Mouse (Mus musculus): ENCODE results near the gene Gmpr2.

Gene Gmpr2

DNA sequence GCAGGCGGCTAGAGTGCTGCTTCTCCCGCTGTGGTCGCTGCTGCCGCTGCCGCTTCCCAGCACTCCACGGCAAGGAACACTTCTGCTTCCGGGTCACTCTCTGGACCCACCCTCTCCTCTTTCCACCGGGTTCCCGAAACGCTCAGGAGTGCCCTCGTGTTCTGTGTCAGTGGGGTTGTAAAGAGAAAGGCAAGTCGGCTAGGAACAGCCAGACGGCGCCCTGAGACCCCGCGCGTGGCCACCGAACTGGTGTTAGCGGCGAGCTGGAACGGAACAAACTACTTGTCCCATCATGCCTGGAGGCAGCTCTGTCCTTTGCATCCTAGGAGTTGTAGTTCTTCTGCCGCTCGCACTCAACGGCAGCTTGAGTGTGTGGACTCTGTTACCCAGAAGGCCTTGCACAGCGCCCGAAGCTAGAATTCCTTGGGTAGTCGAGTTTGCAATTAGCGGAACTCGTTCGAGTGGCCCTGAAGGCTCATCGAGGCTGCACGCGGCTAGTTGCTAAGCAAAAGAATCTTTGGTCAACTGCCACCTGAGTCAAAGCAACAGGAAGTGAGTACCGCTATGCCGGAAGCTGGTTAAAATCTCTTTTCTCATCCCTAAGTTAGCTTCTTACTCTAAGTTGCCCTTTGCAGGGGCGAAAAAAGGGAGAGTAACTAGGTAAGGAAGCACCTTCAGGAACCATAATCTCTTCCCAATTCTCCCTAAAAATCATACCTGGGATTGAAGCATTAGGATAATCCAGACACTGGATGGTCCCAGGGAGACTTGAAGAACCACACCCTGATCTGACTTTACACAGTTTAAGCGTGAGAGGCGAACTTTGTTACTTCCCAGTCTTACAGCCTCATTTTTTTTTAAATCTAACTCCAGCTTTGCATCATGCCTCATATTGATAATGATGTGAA, at the start of gene Gmpr2, which contains the start of gene Nedd8:
Gene Gmpr2 (plus strand): TSS at position 109 of the 908 bp plus-strand sequence.
Gene Nedd8 (minus strand): TSS at position 292 of the 908 bp plus-strand sequence.
- DNase-seq (ENCODE audit: low read depth, low spot score), result peak; percentile 99

- no peak for DNase-seq (ENCODE audit: low read depth, low spot score)
These were observed 43.5 kb upstream of the Gmpr2 start for GRCm38 (mm10) chr14:55628077-55628827.

- DNase-seq (ENCODE audit: low read depth, low spot score), result peak; percentile 78
These were observed 42.4 kb upstream of the Gmpr2 start for GRCm38 (mm10) chr14:55629312-55629711.

DNA sequence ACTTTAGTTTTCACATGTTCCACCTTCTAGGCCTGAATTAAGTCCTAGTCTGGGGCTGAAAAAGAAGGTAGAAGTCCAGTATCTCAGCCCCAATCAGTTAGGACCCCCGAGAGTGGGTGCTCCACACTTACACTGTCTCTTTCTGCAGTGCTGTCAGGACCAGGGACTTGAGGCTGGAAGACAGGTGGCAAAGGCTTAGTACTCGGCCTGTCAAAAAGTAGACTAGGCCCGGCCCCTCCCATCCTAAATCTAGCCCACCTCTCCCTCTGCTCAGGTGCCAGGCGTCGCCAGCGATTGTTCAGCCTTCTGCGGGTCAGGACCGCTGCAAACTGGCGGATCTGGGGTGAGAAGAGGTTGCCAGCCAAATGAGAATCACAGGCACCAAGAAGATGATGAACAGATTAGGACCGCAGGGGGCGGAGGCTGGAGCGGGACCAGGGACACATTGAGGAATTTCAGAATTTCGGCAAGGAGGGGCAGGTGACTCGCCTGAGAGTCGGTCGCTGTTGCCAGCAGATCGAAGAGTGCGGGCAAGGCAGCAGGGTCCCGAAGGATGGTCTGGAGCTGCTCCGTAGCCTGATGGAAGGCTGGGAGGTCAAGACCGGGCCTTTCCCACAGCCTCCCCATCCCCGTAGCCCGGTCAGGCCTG, 36.7 kb upstream of the Gmpr2 start:
- peak; percentile 71 for DNase-seq (ENCODE audit: low read depth, low spot score)

GRCm38 (mm10) chr14:55635523-55636007, 36.2 kb upstream of the Gmpr2 start, which contains the start of gene Ipo4:
Gene Ipo4 (minus strand): TSS chr14:55635957.
- DNase-seq (ENCODE audit: low read depth, low spot score), result peak; percentile 95

- no peak for DNase-seq (ENCODE audit: low read depth, low spot score)
These were observed 33.9 kb upstream of the Gmpr2 start, which contains the start of gene Gm49378 for GRCm38 (mm10) chr14:55637795-55638194. Gene Gm49378 (minus strand): TSS chr14:55637895.

DNA sequence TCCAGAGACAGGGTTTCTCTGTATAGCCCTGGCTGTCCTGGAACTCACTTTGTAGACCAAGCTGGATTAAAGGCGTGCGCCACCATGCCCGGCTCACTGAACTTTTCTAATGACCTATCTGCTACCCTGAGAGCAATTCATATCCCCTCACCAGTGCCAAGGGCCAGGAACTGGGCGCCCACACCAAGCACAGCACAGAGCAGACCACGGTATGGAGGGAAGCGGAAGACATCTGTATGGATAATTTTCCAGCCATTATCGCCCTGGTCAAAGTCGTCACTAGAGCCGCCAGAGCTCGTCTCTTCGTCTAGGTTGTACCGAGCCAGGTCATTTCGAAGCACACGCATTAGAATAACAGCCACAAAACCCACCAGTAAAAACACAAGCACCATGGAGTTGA, 30.9 kb upstream of the Gmpr2 start:
- DNase-seq (ENCODE audit: low read depth, low spot score), result no peak

GRCm38 (mm10) chr14:55641291-55641690, 30.4 kb upstream of the Gmpr2 start:
- DNase-seq (ENCODE audit: low read depth, low spot score), result no peak

DNA sequence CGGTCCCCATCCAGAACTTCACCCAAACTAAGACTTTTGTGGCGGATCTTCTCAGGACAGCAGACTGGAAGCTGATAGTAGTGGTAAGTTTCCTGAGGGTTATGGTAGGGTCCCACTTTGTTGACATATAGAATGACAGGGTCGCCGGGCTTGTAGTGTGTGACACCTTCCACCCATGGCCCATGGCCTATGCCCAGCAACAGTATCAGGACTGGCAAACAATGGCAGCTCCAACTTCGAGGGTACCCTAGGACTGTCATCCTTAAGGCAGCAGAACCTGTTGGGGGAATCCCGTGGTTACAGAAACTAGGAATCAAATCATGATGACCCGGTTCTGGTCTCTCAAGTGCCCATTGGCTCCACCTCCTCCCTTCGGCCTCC, 29.1 kb upstream of the Gmpr2 start:
- no peak for DNase-seq (ENCODE audit: low read depth, low spot score)

- peak; percentile 83 for DNase-seq (ENCODE audit: low read depth, low spot score)
These were observed 28.5 kb upstream of the Gmpr2 start, which contains the start of gene Tm9sf1 for GRCm38 (mm10) chr14:55643060-55643907. Gene Tm9sf1 (minus strand): TSS chr14:55643806.

GRCm38 (mm10) chr14:55644261-55644888, 27.4 kb upstream of the Gmpr2 start:
- DNase-seq (ENCODE audit: low read depth, low spot score), result no peak

DNA sequence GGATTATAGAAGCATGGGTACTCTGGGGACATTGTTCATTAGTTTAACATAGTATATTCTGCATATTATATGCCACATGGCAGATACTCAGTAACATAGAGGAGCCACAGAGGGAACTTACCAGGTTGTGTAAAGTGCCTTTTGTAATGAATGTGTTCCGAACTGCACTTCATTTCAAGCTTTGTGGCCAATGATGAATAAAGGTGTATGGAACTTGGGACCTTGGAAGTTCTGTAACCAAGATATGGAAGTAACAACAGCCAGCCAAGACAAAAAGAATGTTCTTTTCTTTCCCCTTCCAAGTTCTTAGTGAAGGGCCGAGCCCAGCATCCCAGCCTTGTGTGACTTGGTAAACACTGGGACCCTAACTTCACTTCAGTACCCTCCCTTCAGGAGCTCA, 21.9 kb upstream of the Gmpr2 start, which contains the start of gene Tssk4:
Gene Tssk4 (plus strand): TSS at position 301 of the 400 bp plus-strand sequence.
- DNase-seq (ENCODE audit: low read depth, low spot score), result no peak

DNA sequence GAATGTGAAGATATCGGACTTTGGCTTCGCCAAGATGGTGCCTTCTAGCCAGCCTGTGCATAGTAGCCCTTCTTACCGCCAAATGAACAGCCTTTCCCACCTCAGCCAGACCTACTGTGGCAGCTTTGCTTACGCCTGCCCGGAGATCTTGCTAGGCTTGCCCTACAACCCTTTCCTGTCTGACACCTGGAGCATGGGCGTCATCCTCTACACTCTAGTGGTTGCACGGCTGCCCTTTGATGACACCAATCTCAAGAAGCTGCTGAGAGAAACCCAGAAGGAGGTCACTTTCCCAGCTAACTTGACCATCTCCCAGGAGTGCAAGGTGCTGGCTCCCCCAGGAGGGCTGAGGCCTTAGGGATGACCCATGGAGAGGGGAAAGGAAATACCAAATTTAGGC, 20.2 kb upstream of the Gmpr2 start:
- DNase-seq (ENCODE audit: low read depth, low spot score), result no peak

DNA sequence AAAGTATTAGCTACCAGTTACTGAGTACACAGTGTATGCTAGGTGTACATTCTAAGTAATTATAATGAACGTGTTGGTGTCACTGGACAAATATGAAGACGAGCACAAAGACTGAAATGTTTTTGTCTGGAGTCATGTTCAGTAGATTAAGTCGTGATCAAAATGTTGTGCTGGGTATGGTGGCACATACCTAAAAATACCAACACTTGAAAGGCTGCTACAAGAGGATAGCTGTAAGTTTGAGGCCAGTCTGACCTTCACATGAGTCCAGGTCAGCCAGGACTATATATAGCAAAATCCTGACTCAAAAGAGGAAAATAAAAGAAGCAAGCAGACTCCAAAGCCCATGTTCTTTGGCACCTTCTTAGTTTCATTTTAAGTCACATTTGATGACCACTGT, 14.8 kb upstream of the Gmpr2 start:
- DNase-seq (ENCODE audit: low read depth, low spot score), result no peak

DNA sequence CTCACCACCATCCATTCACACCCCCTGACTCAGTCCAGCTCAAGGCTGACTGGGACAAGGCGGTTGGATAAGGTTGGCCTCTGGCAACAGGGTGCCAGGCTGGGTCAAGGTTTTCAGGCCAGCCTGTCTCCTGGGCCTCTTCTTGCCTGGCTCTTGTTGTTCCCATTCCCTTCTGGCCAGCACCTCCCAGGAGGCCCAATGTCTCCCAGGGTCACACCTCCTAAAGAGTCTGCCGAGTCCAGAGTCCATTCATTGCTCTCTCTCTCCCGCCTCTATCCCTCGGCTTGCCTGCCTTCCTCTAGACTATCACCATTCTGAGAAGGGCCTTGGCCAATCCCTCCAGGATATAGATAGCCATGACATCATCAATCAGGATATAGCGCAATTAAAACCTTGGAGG, 13.7 kb upstream of the Gmpr2 start:
- no peak for DNase-seq (ENCODE audit: low read depth, low spot score)

DNA sequence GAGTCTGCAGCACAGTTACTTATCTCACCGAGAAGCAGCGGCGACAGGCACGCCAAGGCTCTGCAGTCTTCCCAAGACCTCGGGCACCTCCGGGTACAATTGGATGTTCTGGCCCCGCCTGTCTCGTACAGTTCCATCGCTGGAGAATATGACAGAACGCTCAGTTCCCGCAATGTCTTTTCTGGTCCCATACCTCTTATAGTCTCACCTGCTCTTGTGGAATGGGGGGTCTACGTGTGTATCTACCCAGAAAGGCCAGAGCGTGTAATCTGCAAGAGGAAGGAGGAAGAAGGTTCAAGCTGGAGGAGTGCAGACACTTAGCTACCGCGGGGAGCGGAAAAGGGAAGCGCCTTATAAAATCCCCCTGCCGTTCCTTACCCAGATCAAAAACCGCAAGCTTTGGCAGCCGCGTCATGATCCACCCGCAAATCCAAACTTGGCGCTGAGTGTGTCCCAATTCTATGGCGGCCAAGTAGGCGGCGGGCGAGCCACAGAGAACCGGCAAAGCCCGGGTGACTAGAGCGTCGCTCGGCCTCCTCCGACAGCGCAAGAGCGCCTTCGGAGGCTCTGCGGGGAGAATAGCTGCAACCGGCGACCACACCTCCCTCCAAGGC, 11.7 kb upstream of the Gmpr2 start, which contains the start of gene Mdp1:
Gene Mdp1 (minus strand): TSS at position 549 of the 614 bp plus-strand sequence.
- DNase-seq (ENCODE audit: low read depth, low spot score), result peak; percentile 92

- DNase-seq (ENCODE audit: low read depth, low spot score), result no peak
These were observed 11.1 kb upstream of the Gmpr2 start for GRCm38 (mm10) chr14:55660636-55661035.

DNA sequence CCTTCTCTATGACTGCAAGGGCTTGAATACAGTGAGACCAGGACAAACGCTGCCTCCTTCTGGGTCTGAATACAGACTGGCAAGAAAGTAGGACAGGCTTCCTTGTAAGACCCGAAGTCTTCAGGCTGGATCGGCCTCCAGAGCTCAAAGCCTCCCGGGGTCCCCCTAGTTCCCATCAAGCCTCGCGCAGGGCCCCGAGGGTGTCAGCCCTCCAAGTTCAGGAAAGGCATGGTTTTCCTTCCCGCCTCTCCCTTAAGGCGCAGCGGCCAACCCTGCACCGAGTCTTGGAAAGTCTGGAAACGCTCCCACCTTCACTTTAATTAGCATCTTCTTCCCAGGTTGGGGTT, 282 bp upstream of the Gmpr2 start:
- DNase-seq (ENCODE audit: low read depth, low spot score), result no peak

- no peak for DNase-seq (ENCODE audit: low read depth, low spot score)
These were observed 960 bp downstream of the Gmpr2 start for GRCm38 (mm10) chr14:55672741-55673060.

- DNase-seq (ENCODE audit: low read depth, low spot score), result no peak
These were observed 5.9 kb downstream of the Gmpr2 start for GRCm38 (mm10) chr14:55677615-55678014.

Measured in ZHBTc4 (cell line).